Mouse (Mus musculus): ENCODE measurements around the gene Psme3.

GRCm38 (mm10) chr11:101326147-101326546 is 10.1 kb downstream of the Psme3 start:
- TF ChIP-seq CTCF (IDR thresholded peaks at IDR 0.05; ENCODE audit: borderline replicate concordance, control insufficient read depth, extremely low read depth, insufficient read depth, low read length, poor library complexity) (no peak), POLR2A (IDR thresholded peaks at IDR 0.05; ENCODE audit: control insufficient read depth, extremely low read depth, insufficient read depth, low read length, poor library complexity) (no peak)
